Mouse (Mus musculus) kidney, postnatal 14 days (tissue): ENCODE measurements around the gene Nell2.

ENCODE experiments used
- DNase-seq: peaks from one replicate; pipeline ENCODE4 v3.0.0; 2022; ENCODE audit warnings: mixed read lengths

Gene Nell2

DNA sequence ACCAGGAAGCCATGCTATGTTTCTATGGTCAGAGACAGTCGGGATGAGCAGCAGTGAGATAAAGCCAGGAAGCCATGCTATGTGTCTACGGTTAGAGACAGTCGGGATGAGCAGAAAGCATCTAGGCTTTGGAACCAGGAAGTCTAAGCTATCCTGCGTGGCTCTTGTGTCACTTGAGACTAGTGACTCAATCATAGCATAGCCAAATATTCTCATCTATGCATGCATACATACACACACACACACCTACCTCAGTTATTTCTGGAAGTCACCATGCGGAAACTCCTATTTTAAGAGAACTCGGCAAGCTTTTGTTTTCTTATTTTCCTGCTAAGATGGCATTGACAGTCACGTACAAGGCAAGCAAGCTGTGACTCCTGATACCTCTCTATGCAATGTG is 457.5 kb downstream of the Nell2 start:
- no peak for DNase-seq

- no peak for DNase-seq
Observed at GRCm38 (mm10) chr15:95068799-95069198, 459.6 kb downstream of the Nell2 start.

GRCm38 (mm10) chr15:95068023-95068422 is 460.3 kb downstream of the Nell2 start:
- DNase-seq = no peak

DNA sequence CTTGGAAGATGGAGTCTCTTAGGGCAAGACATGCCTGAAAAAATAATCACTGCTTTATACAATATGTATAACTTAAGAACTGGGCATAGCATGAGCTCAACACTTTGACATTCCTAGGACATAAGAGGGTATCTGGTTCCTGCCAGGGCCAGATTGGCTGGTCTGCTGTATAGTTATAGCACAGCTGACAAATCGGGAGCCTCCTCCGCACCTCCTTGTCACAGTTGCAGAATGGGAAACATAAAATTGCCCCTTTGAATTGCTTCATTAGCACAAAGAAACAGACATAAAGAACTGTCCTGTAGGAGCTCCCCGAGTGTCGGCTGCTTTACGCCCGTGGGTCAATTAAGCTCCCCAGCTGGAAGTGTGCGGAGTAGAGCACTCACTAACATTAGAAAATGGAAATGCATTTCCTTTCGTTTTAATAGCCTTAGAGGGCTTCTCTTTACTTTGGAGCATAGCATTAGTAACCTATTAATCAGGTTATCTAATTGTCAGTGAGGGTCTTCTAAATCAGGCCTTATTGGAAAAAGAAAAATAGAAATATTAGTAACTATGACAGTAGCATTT is 473.2 kb downstream of the Nell2 start:
- DNase-seq = no peak

DNA sequence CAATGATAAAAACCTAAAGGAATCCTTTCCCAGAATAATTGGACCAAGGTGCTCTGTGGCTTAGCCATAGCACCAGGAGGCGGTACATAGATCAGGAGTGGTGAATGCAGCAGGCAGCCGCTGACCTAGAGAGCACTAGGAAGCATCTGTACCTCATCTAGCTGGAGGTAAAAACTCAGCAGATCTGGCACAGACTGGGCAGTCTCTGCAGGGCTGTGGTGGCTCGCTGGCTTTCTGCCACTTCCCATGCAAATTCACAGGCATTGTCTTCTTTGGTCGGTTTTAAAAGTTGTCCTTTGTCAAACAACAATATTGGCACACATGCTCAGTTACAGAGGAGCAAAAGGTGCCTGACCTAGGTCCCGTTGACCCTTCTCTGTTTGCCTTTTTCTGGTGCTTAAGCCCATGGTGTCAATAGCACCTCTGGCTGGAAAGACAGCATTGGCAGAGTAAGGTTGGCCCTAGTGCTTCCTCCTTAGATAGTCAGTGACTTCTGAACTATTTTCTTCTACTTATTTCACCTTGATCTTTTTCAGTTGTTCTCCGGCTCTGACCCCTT is 479.1 kb downstream of the Nell2 start:
- no peak for DNase-seq

- no peak for DNase-seq
Observed at GRCm38 (mm10) chr15:95047486-95047885, 480.9 kb downstream of the Nell2 start.

DNA sequence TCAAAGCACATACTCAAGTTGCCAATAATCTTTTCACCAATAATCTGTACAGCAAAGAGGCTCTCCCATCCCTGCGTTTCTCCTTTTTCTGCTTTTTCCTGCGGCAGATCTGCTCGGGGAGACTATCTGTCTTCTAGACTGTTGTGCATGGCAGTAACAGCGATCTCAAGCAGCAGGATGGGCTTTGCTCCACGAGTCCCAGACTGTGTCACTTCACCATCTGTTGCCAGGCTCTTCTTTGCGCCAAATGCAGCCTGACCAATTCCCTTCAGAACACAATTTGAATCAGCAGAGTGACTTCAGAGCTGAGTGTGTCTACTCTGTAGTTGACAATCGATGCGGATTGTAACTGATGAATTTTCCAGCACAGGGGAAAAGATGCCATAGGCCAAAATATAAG is 484.3 kb downstream of the Nell2 start:
- no peak for DNase-seq

GRCm38 (mm10) chr15:95042437-95042836 is 485.9 kb downstream of the Nell2 start:
- no peak for DNase-seq

GRCm38 (mm10) chr15:95029487-95029875 is 498.9 kb downstream of the Nell2 start:
- no peak for DNase-seq

DNA sequence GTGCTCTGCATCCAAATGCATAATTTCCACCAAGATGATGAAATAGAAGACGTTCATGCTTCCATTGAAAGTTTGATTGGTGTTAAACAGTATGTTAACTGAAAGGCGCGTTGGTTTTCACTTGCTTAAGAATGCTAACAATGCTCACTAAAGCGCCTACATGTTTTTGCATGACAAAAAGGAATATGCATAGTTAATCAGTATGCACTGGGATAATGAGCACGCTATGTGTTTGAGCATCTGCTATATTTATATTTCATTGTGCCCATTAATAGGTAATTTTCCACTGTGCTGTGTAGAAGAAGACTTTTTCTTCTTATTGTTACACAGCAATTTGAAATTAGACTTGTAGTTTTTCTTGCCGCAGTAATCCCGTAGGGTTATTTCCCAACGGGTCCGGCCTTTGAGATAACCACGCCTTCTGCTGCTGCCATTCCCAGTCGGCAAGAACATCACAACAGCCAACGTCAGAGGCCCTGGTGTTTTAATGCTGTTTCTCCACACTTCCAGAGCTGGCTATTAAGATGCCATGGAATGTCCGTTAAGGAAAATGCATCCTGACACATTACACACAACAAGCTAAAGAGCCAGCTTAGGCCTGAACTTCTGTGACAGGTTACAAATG is 499.4 kb downstream of the Nell2 start:
- DNase-seq = no peak
